Mouse (Mus musculus) thymus, adult 2 months (tissue): Measurements from ENCODE around the gene Ppp1r12a.

Experiments used
- CTCF ChIP-seq: fragments of 200-500 bp; IDR thresholded peaks from 2 replicates; pipeline ENCODE4 v1.5.1; 2012; ENCODE audit warnings: mild to moderate bottlenecking, control low read depth, low read length, moderate library complexity, borderline replicate concordance; ENCODE audit not compliant: control insufficient read depth, poor library complexity, insufficient read depth; ENCODE audit errors: extremely low read depth
- POLR2A ChIP-seq: fragments of 200-500 bp; IDR thresholded peaks from 2 replicates; pipeline ENCODE4 v1.6.1; 2012; ENCODE audit warnings: mild to moderate bottlenecking, low read length, control low read depth, moderate library complexity; ENCODE audit not compliant: control insufficient read depth, poor library complexity, insufficient read depth; ENCODE audit errors: extremely low read depth

DNA sequence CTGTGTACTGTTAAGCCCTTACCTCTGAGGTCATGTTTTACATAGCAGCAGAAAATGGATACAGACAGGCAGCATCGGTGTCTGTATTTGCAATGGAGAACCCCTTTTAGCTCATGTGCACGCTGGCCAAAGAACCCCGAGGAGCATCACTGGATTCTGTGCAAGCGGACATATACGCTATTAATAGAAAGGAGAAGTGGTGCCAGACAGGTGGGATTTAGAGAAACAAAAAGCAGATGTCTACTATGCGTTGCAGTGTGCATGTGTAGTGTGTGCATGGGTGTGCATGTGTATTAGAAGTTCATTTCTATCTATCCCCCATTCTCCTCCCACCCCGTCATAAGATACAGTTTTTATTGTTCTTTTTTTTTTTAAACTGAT is 6.3 kb upstream of the Ppp1r12a start:
- TF ChIP-seq CTCF = no peak
- no peak for TF ChIP-seq POLR2A
